Comparison of ENCODE assay signal across 8 mouse cellular contexts in the genomic region with DNA sequence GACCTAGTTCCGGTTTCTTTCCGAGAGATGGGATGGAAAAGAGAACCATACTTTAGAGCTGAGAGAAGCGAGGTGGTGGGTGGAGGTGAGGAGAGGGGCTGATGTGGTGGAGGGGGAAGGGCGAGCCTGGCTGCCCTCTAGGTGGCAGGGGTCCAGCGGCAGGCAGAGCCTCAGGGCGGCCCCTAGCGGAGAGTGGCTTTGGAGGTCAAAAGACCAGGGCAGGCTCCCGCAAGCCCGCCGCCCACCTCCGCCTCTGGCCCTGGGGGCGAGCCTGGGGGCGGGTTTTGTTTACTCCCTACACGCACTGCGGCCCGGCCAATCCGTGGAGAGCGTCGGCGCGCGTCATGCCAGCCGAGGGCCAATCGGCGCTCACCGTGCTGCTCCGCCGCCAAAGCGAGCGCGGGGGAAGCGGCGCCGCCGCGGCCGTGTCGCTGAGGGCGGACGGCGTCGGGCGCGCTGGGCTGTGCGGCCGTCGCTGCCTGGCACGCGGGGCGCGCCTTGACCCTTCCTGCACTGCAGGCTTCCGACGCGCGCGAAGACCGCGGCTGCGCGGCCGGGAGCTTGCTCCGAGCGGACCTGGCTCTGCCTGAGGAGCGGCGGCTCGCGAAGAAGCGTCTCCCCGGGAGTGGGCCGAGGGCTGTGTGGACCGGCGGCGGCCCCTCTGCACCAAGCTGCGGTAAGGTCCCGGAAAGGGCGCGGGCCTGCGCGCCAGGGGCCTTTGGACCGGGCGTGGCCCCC. TPM values are rescaled to one million over a fixed set of nuclear protein-coding genes. Genes with fewer than 3 reads are reported as not detected.
DNase-seq lines count a peak whose midpoint lies in the region; ATAC-seq and TF ChIP-seq lines count a peak whose summit lies in the region.

A gene (plus strand): TSS at position 391 of the 738 bp plus-strand sequence.

- H3K4me1 ChIP-seq in embryonic facial prominence, embryonic 13.5 days: peaks cover 17% of the 10 kb centered on the region
- H3K4me1 ChIP-seq in heart, adult 2 months (ENCODE audit: control insufficient read depth, insufficient read depth, low read length): no peaks in the 10 kb centered on the region; the same call in none of the 2 replicates
- peaks cover 22% of the 10 kb centered on the region for H3K4me1 ChIP-seq in limb, embryonic 13.5 days
- peaks cover 14% of the 10 kb centered on the region for H3K4me1 ChIP-seq in midbrain, embryonic 16.5 days (ENCODE audit: control insufficient read depth, insufficient read depth, low read length)

- peak within 1 kb of the TSS; percentile 91 for H3K27ac ChIP-seq in embryonic facial prominence, embryonic 13.5 days
- peak within 1 kb of the TSS; percentile 92 for H3K27ac ChIP-seq in heart, adult 2 months
- H3K27ac ChIP-seq in limb, embryonic 13.5 days: peak within 1 kb of the TSS; percentile 84
- H3K27ac ChIP-seq in midbrain, embryonic 16.5 days (ENCODE audit: low read length): peak within 1 kb of the TSS; percentile 73

- TF ChIP-seq POLR2A in heart, adult 2 months (IDR thresholded peaks at IDR 0.05; ENCODE audit: insufficient read depth, low read depth, low read length): peak; percentile 66; the same call in 1 of the 2 replicates

- no peaks in the 10 kb centered on the region for H3K9me3 ChIP-seq in embryonic facial prominence, embryonic 13.5 days
- H3K9me3 ChIP-seq in limb, embryonic 13.5 days: no peaks in the 10 kb centered on the region
- H3K9me3 ChIP-seq in midbrain, embryonic 16.5 days (replicated peaks; ENCODE audit: control insufficient read depth, low read length, poor library complexity, severe bottlenecking): no peaks in the 10 kb centered on the region

- WGBS in embryonic facial prominence, embryonic 13.5 days: under 1% methylated on average over 81 of the region's 81 CpGs
- under 1% methylated on average over 81 of the region's 81 CpGs for WGBS in heart, adult 2 months
- WGBS in limb, embryonic 13.5 days: 0% methylated on average over 57 of the region's 81 CpGs
- under 1% methylated on average over 74 of the region's 81 CpGs for WGBS in midbrain, embryonic 16.5 days

- peak within 1 kb of the TSS; percentile 87 for H3K4me3 ChIP-seq in embryonic facial prominence, embryonic 13.5 days
- peak within 1 kb of the TSS; percentile 92 for H3K4me3 ChIP-seq in heart, adult 2 months
- H3K4me3 ChIP-seq in limb, embryonic 13.5 days: peak within 1 kb of the TSS; percentile 89
- peak within 1 kb of the TSS; percentile 92 for H3K4me3 ChIP-seq in midbrain, embryonic 16.5 days (ENCODE audit: low read depth, low read length)

- intact Hi-C loops in heart, adult 2 months (cut with DNase I): loop anchor here (5.0 to 10.0 kb wide), 2 partner anchors 241 to 339 kb away; a partner anchor contains a TSS

- TF ChIP-seq CTCF in heart, adult 2 months (IDR thresholded peaks at IDR 0.05): peak; percentile 77

- peak; percentile 98 for ATAC-seq in embryonic facial prominence, embryonic 13.5 days (ENCODE audit: insufficient number of reproducible peaks, insufficient read depth, low FRiP score, low TSS enrichment, low read depth)
- ATAC-seq in limb, embryonic 13.5 days (ENCODE audit: low FRiP score, low read depth): peak; percentile 99
- peak; percentile 99 for ATAC-seq in midbrain, embryonic 16.5 days

- H3K36me3 ChIP-seq in embryonic facial prominence, embryonic 13.5 days: no peaks in the 10 kb centered on the region
- H3K36me3 ChIP-seq in heart, adult 2 months (ENCODE audit: control insufficient read depth, insufficient read depth, low read length): no peaks in the 10 kb centered on the region
- H3K36me3 ChIP-seq in limb, embryonic 13.5 days: no peaks in the 10 kb centered on the region
- no peaks in the 10 kb centered on the region for H3K36me3 ChIP-seq in midbrain, embryonic 16.5 days (ENCODE audit: control insufficient read depth, insufficient read depth, low read length)

- TF ChIP-seq EP300 in heart, adult 2 months (IDR thresholded peaks at IDR 0.05; ENCODE audit: insufficient read depth, low read depth, low read length): no peak

- H3K79me2 ChIP-seq in heart, adult 2 months (replicated peaks; ENCODE audit: control insufficient read depth, insufficient read depth, low read length): 0 out of 2 replicates have a peak, but pooled peaks cover 1% of the 10 kb centered on the region

- peak; percentile 90 for DNase-seq in 3134 (ENCODE audit: extremely low read depth, insufficient read length, low spot score)
- peak; percentile 93 to 95 for DNase-seq in adrenal gland, postnatal 36 days
- DNase-seq in heart, adult 2 months: peak; percentile 92 to 94
- DNase-seq in kidney, adult 8-10 months: peak; percentile 88 to 89
- DNase-seq in spleen, postnatal 10 days (ENCODE audit: low spot score in 2 of 2): peak; percentile 77 to 90

- H3K4me2 ChIP-seq in embryonic facial prominence, embryonic 13.5 days: peak within 1 kb of the TSS; percentile 90
- peak within 1 kb of the TSS; percentile 90 for H3K4me2 ChIP-seq in limb, embryonic 13.5 days (replicated peaks)
- H3K4me2 ChIP-seq in midbrain, embryonic 16.5 days (ENCODE audit: low read length): peak within 1 kb of the TSS; percentile 99

- peak within 1 kb of the TSS; percentile 86 for H3K9ac ChIP-seq in embryonic facial prominence, embryonic 13.5 days
- peak within 1 kb of the TSS; percentile 81 for H3K9ac ChIP-seq in heart, adult 2 months (ENCODE audit: low read depth, low read length)
- peak within 1 kb of the TSS; percentile 90 for H3K9ac ChIP-seq in limb, embryonic 13.5 days
- peak within 1 kb of the TSS; percentile 76 for H3K9ac ChIP-seq in midbrain, embryonic 16.5 days (ENCODE audit: low read depth, low read length)

- no peaks in the 10 kb centered on the region for H3K27me3 ChIP-seq in embryonic facial prominence, embryonic 13.5 days
- H3K27me3 ChIP-seq in heart, adult 2 months (ENCODE audit: control insufficient read depth, insufficient read depth, low read length): no peaks in the 10 kb centered on the region
- no peaks in the 10 kb centered on the region for H3K27me3 ChIP-seq in limb, embryonic 13.5 days
- H3K27me3 ChIP-seq in midbrain, embryonic 16.5 days (ENCODE audit: control insufficient read depth, insufficient read depth, low read depth, low read length): no peaks in the 10 kb centered on the region

RNA-seq across cellular contexts. Expression of the gene that starts here (rescaled TPM):
- total RNA-seq in adrenal gland, postnatal 36 days (2021): 10 to 100 TPM; 71.3 to 80.1 TPM
- 45.0 and 45.5 TPM in 2 replicates for polyA plus RNA-seq in embryonic facial prominence, embryonic 13.5 days (2015; fragmentation: Nextera tagmentation; extraction: Ambion mirVana)
- 100 to 1,000 TPM in 1 of 2 experiments, 10 to 100 TPM in 1; 83.4 to 131 TPM for total RNA-seq in heart, adult 2 months (2021)
- 18.5 and 27.4 TPM in 2 replicates for polyA plus RNA-seq in heart, adult 2 months (2012; rRNA removed)
- 42.6 and 44.8 TPM in 2 replicates for polyA plus RNA-seq in limb, embryonic 13.5 days (2015; fragmentation: Nextera tagmentation; extraction: Ambion mirVana)
- 16.0 and 22.3 TPM in 2 replicates for polyA plus RNA-seq in midbrain, embryonic 16.5 days (2015; fragmentation: Nextera tagmentation; extraction: Ambion mirVana)

Comparison
In these comparisons a context has a peak if more than half of its experiments do, and no peak if none do; other contexts are left out.
1. Peak in every context shown above with its lines: DNase-seq, ATAC-seq, H3K4me3 ChIP-seq and H3K27ac ChIP-seq.